Mouse (Mus musculus) urinary bladder, postnatal 25 days (tissue): ENCODE data around the gene Gm8220.
"Not testable (repeated sequence)": the region's sequence is repeated elsewhere in the genome, so short reads cannot be mapped to it uniquely, and the experiment has no call there.

Experiments
- DNase-seq: peaks from one replicate; pipeline ENCODE4 v3.0.0; 2022; ENCODE audit warnings: low spot score

Gene Gm8220

DNA sequence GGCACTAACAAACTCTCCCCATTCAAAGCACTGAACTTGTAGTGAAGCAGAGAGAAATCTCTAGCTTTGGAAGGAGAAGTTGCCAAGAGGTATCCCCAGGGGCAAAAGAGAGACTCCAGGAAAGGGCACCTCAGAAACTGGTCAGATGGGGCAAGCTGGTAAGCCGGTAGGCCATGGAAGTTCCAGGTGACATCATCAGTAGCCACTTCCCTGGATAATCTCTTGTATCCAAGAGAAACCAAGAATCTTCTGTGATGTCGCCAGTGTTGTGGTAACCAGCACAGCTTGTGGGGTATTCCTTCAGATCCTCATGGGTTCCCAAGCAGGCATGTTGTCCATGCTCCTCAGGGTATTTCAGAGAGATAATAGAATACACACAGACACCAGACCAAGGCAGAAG lies at the start of gene Gm8220:
Gene Gm8220 (plus strand): TSS at position 301 of the 400 bp plus-strand sequence.
- not testable (repeated sequence) for DNase-seq

DNA sequence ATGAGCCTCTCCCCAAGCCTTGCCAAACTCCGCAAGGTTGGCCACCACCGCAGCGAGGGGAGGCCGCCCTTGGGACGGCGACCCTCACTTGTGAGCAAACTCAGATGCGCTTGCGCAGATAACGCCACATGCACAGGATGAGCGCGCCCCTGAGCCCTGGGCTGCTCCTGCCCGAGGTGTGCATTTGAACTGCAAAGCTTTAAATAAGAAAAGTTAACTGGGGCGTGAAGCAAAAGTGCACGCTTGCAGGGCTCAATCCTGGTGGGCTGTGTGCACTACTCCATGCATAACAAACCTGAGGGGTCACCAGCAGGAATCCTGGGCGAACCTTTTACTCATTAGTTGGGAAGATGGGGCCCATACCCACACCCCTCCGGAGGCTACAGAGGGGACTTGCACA lies 37.3 kb upstream of the Gm8220 start:
- DNase-seq: no peak

DNA sequence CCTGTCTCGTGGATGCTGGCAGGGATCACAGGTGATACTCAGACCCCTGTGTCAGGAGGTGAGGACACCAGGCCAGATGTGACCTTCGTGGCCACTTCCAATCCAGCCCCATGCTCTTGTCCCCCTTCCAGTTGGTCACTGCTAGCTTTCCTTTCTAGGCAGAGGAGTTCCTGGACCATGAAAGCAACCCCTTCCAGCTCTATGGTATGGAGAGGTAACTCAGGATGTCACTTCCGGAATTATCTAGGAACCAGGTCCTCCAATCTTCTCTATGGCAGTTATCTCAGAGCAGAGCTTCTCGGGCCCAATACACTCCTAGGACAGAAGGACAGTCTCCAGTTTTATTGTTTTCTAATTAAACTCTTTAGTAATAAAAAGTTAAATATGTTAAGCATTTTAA lies 26.7 kb downstream of the Gm8220 start:
- DNase-seq: not testable (repeated sequence)

GRCm38 (mm10) chr14:44338484-44338883 lies 53.1 kb downstream of the Gm8220 start, which contains the start of gene Gm5930:
TSS of gene Gm5930 (minus strand) at chr14:44338584.
- not testable (repeated sequence) for DNase-seq
